Mouse (Mus musculus) urinary bladder, postnatal 14 days (tissue): ENCODE results near the gene Arl4a.
A peak's percentile ranks its signal among the peaks of the same experiment; 100 is the strongest.

Experiments used
- DNase-seq: peaks from one replicate; pipeline ENCODE4 v3.0.0; 2021; ENCODE audit warnings: low spot score

Gene Arl4a

DNA sequence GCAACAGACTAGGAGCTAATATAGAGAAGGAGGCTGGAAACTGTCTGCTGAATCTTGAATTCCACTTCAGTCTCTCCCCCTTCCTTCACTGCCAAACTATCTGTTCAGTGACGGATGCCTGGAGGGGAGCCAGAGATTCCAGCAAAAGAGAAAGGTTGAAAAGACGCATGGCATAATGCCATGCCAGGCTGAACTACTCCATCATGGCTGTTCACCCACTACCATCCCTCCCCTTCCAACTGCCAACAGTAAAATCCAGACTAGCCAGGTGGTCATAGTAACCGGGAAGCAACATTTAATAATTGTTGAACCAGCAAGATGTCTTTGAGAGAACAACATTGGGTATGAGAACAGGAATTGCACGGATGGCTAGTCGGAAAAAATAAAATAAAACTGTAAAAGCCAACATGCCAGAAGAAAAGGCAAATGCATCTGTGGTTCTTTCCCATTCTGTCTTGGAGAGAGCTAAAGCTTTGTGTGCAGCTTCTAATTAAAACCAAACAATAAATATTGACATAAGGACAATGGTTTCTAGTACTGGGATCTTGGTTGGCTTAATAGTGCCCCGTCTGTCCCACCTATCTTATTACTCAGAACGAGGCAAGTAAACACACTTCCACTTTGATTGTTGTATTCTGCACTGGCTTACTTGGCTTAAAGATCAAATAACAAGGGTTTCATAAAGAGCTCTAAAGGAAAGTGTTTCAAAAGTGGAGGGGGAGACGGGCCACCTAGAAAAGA, 79.7 kb downstream of the Arl4a start:
- peak; percentile 14 for DNase-seq

DNA sequence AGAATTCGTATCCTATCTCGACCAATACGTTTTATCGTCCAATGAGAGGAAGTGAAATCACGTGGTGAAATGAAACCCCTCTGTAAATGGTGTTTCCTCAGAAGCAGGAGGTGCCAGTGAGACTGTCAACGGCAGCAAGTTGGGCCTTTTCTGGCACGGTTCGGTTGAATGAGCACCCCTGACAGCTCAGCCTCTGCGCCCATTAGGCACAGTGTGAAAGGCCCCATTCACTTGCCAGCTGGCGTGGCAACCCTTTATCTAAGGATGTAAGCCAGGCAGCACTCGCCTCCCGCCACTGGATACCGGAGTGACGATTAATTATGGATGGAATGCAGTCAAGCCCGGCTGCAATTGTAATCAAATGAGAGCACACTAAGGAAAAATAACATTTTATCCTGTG, 81.4 kb downstream of the Arl4a start:
- no peak for DNase-seq
